Mouse (Mus musculus) small intestine, adult 2 months (tissue): ENCODE measurements at regions not wholly inside any gene's neighbourhood (a gene's known extent, or its start where the extent isn't known, plus 50 kb on each side); places are given as distances from the start of the nearest gene placed in this dataset.

Source experiments
- H3K27ac ChIP-seq: fragments of 200-500 bp; 2 replicates; pipeline ENCODE4 v1.5.1; 2012; ENCODE audit warnings: low read depth, low read length, control low read depth, inconsistent platforms; ENCODE audit not compliant: insufficient read depth
- H3K27me3 ChIP-seq: fragments of 200-500 bp; 2 replicates; pipeline ENCODE4 v1.6.1; 2012; ENCODE audit warnings: mild to moderate bottlenecking, moderate library complexity, low read length, inconsistent platforms; ENCODE audit not compliant: control insufficient read depth, insufficient read depth
- H3K36me3 ChIP-seq: fragments of 200-500 bp; 2 replicates; pipeline ENCODE4 v1.6.1; 2012; ENCODE audit warnings: mild to moderate bottlenecking, low read length, control low read depth, inconsistent platforms; ENCODE audit not compliant: control insufficient read depth, insufficient read depth
- H3K4me1 ChIP-seq: fragments of 200-500 bp; 2 replicates; pipeline ENCODE4 v1.6.1; 2012; ENCODE audit warnings: low read length, inconsistent platforms, mixed read lengths; ENCODE audit not compliant: control insufficient read depth, insufficient read depth, insufficient read length
- H3K4me3 ChIP-seq: fragments of 200-500 bp; 2 replicates; pipeline ENCODE4 v1.5.1; 2012; ENCODE audit warnings: low read depth, mild to moderate bottlenecking, control low read depth, inconsistent platforms, low read length, moderate library complexity
- CTCF ChIP-seq: fragments of 200-500 bp; IDR thresholded peaks from 2 replicates; pipeline ENCODE4 v1.5.1; 2012; ENCODE audit warnings: low read depth, mild to moderate bottlenecking, control low read depth, inconsistent platforms, low read length, moderate library complexity, mixed read lengths; ENCODE audit not compliant: insufficient replicate concordance, insufficient read length; ENCODE audit errors: extremely low read depth
- POLR2A ChIP-seq: fragments of 200-500 bp; IDR thresholded peaks from 2 replicates; pipeline ENCODE4 v1.6.1; 2012; ENCODE audit warnings: low read depth, mild to moderate bottlenecking, control low read depth, inconsistent platforms, low read length, moderate library complexity
- WGBS: fragments of 180-500 bp; shearing (Covaris S2); methylation state at CpG from one replicate; pipeline ENCODE4 v1.1.7; 2018; 5-methylcytosine and 5-hydroxymethylcytosine counted together

- no peaks in the 10 kb centered on the region for H3K36me3 ChIP-seq
- H3K4me3 ChIP-seq, result no peak overlapping the region
- 45% methylated on average over 4 of the region's 4 CpGs for WGBS
- TF ChIP-seq CTCF, result no peak
- no peak for TF ChIP-seq POLR2A
- H3K27me3 ChIP-seq, result no peaks in the 10 kb centered on the region
- no peaks in the 10 kb centered on the region for H3K4me1 ChIP-seq
- H3K27ac ChIP-seq, result no peak overlapping the region
Observed at GRCm38 (mm10) chr6:98748618-98749017, 406.1 kb upstream of the Gm765 start.

- 51% methylated on average over 8 of the region's 8 CpGs for WGBS
- no peak overlapping the region for H3K27ac ChIP-seq
- H3K4me3 ChIP-seq, result no peak overlapping the region
- H3K36me3 ChIP-seq, result no peaks in the 10 kb centered on the region
- no peaks in the 10 kb centered on the region for H3K4me1 ChIP-seq
- TF ChIP-seq POLR2A (no peak), CTCF (no peak)
- no peaks in the 10 kb centered on the region for H3K27me3 ChIP-seq
Observed at GRCm38 (mm10) chr6:98746976-98747375, 404.4 kb upstream of the Gm765 start.

GRCm38 (mm10) chr6:98740447-98740846 lies 397.9 kb upstream of the Gm765 start:
- TF ChIP-seq POLR2A (no peak), CTCF (no peak)

GRCm38 (mm10) chr6:98731010-98731530 lies 388.5 kb upstream of the Gm765 start:
- H3K36me3 ChIP-seq, result no peaks in the 10 kb centered on the region
- H3K27me3 ChIP-seq, result no peaks in the 10 kb centered on the region
- H3K4me1 ChIP-seq, result no peaks in the 10 kb centered on the region
- H3K27ac ChIP-seq, result no peak overlapping the region
- TF ChIP-seq POLR2A, result no peak
- no peak for TF ChIP-seq CTCF
- H3K4me3 ChIP-seq, result no peak overlapping the region

More at GRCm38 (mm10) chr6:98740447-98740846, 397.9 kb upstream of the Gm765 start:
- no peak overlapping the region for H3K27ac ChIP-seq
- no peak overlapping the region for H3K4me3 ChIP-seq
- whole genome bisulfite sequencing, result 93% methylated on average over 2 of the region's 2 CpGs
- H3K36me3 ChIP-seq, result no peaks in the 10 kb centered on the region
- H3K27me3 ChIP-seq, result no peaks in the 10 kb centered on the region
- H3K4me1 ChIP-seq, result no peaks in the 10 kb centered on the region

GRCm38 (mm10) chr6:98726605-98727144 lies 384.1 kb upstream of the Gm765 start:
- no peak overlapping the region for H3K4me3 ChIP-seq
- TF ChIP-seq CTCF, result no peak
- TF ChIP-seq POLR2A, result no peak
- H3K27me3 ChIP-seq, result no peaks in the 10 kb centered on the region
- WGBS, result 31% methylated on average over 5 of the region's 5 CpGs
- H3K27ac ChIP-seq, result no peak overlapping the region
- no peaks in the 10 kb centered on the region for H3K36me3 ChIP-seq
- no peaks in the 10 kb centered on the region for H3K4me1 ChIP-seq

- no peaks in the 10 kb centered on the region for H3K4me1 ChIP-seq
- no peak overlapping the region for H3K4me3 ChIP-seq
- no peaks in the 10 kb centered on the region for H3K36me3 ChIP-seq
- H3K27ac ChIP-seq, result no peak overlapping the region
- TF ChIP-seq POLR2A, result no peak
- TF ChIP-seq CTCF, result no peak
- no peaks in the 10 kb centered on the region for H3K27me3 ChIP-seq
- 25% methylated on average over 14 of the region's 14 CpGs for WGBS
Observed at GRCm38 (mm10) chr6:98704887-98705622, 362.5 kb upstream of the Gm765 start.

- no peak overlapping the region for H3K27ac ChIP-seq
- TF ChIP-seq CTCF (no peak), POLR2A (no peak)
- no peaks in the 10 kb centered on the region for H3K4me1 ChIP-seq
- H3K4me3 ChIP-seq, result no peak overlapping the region
- H3K36me3 ChIP-seq, result no peaks in the 10 kb centered on the region
- WGBS, result 80% methylated on average over 7 of the region's 7 CpGs
- no peaks in the 10 kb centered on the region for H3K27me3 ChIP-seq
Observed at GRCm38 (mm10) chr6:98697571-98697970, 355.0 kb upstream of the Gm765 start.
